8 mouse cellular contexts compared by ENCODE assay signal in the genomic region with DNA sequence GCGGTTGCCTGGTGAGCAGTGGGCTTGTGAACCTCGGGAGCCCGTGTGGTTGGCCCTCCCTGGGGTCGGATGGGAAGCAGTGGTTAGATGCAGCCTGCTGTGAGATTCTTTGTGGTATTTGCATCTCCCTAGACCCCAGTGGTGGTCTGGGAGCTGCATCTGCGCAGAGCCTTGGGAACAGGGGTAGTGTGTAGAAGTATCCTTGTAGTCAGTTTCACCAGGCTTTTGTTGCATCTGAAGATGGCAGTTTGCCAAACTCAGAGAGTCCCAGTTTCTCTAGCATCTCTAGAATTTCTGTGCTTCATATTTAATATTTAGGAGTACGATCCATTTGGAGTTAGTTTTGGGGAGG. TPM values are rescaled to one million over a fixed set of nuclear protein-coding genes. Genes with fewer than 3 reads are reported as not detected.
DNase-seq lines count a peak whose midpoint lies in the region; ATAC-seq and TF ChIP-seq lines count a peak whose summit lies in the region.

No protein-coding gene starts in this region.

- no peak for DNase-seq in heart, postnatal 25 days (ENCODE audit: low spot score)
- no peak for DNase-seq in CH12.LX (ENCODE audit: extremely low read depth)
- no peak for DNase-seq in forebrain, embryonic 14.5 days (ENCODE audit: low spot score)
- no peak for DNase-seq in ovary, adult 18-20 months (ENCODE audit: low spot score)
- no peak for DNase-seq in thymus, postnatal 10 days (ENCODE audit: low spot score in 2 of 2)
- DNase-seq in left cerebral cortex, postnatal 10 days (ENCODE audit: extremely low spot score in 1 of 2, low spot score in 2 of 2): no peak

- in situ Hi-C loops in CH12.LX (cut with MboI; ENCODE audit: low pct_ligation_motif_present, low pct_unique_long_range_greater_than_20kb, low sequenced_read_pairs): no loop called here

- no peaks in the 10 kb centered on the region for H3K4me1 ChIP-seq in heart, embryonic 11.5 days (ENCODE audit: control insufficient read depth, insufficient read depth, low read length)
- peaks cover 10 to 42% of the 10 kb centered on the region in 2 experiments for H3K4me1 ChIP-seq in CH12.LX (ENCODE audit: control insufficient read depth in 1 of 2, insufficient read depth in 2 of 2)
- peaks cover 6% of the 10 kb centered on the region for H3K4me1 ChIP-seq in forebrain, embryonic 14.5 days (ENCODE audit: control insufficient read depth, insufficient read depth, low read length)
- peaks cover 14% of the 10 kb centered on the region for H3K4me1 ChIP-seq in liver, embryonic 15.5 days (replicated peaks)

- no peak for TF ChIP-seq RAD21 in CH12.LX (IDR thresholded peaks at IDR 0.05; ENCODE audit: low read depth, low read length)

- H3K9ac ChIP-seq in heart, embryonic 11.5 days (ENCODE audit: low read depth, low read length): peak overlapping the region; percentile 78
- H3K9ac ChIP-seq in CH12.LX (ENCODE audit: insufficient read depth, low read depth): peak overlapping the region; percentile 76
- peak overlapping the region; percentile 81 for H3K9ac ChIP-seq in forebrain, embryonic 14.5 days (ENCODE audit: low read length)
- H3K9ac ChIP-seq in liver, embryonic 15.5 days: peak overlapping the region; percentile 51

- peak overlapping the region; percentile 47; the same call in 1 of the 2 replicates for H3K27ac ChIP-seq in heart, embryonic 11.5 days (ENCODE audit: low read depth, low read length)
- H3K27ac ChIP-seq in CH12.LX (ENCODE audit: insufficient read depth, low read depth): peak overlapping the region; percentile 70
- peak overlapping the region; percentile 83 for H3K27ac ChIP-seq in forebrain, embryonic 14.5 days (ENCODE audit: low read depth, low read length)
- peak overlapping the region; percentile 55 for H3K27ac ChIP-seq in liver, embryonic 15.5 days (replicated peaks)

- WGBS in heart, embryonic 11.5 days (ENCODE audit: insufficient replicate concordance): 15% methylated on average over 6 of the region's 6 CpGs
- 13% methylated on average over 6 of the region's 6 CpGs for WGBS in forebrain, embryonic 14.5 days
- 11% methylated on average over 6 of the region's 6 CpGs for WGBS in liver, embryonic 15.5 days (ENCODE audit: insufficient replicate concordance)

- peak; percentile 83 for ATAC-seq in heart, embryonic 11.5 days (replicated peaks; ENCODE audit: insufficient number of reproducible peaks, low FRiP score, low TSS enrichment)
- peak; percentile 91 for ATAC-seq in forebrain, embryonic 14.5 days
- no peak; the same call in 1 of the 2 replicates for ATAC-seq in liver, embryonic 15.5 days (ENCODE audit: insufficient read depth)

- no peak for TF ChIP-seq CTCF in CH12.LX (conservative IDR thresholded peaks at IDR 0.05 in 1 of 2, IDR thresholded peaks at IDR 0.05 in 1 of 2; ENCODE audit: low read depth in 2 of 2, low read length in 2 of 2)

- peak overlapping the region; percentile 67 for H3K4me2 ChIP-seq in heart, embryonic 11.5 days
- H3K4me2 ChIP-seq in CH12.LX (ENCODE audit: insufficient read depth, low read depth, poor library complexity, severe bottlenecking): peak overlapping the region; percentile 99; the same call in 1 of the 2 replicates
- H3K4me2 ChIP-seq in forebrain, embryonic 14.5 days (ENCODE audit: low read length): peak overlapping the region; percentile 51
- H3K4me2 ChIP-seq in liver, embryonic 15.5 days: peak overlapping the region; percentile 65

- H3K4me3 ChIP-seq in heart, embryonic 11.5 days (ENCODE audit: low read depth, low read length): peak overlapping the region; percentile 63
- H3K4me3 ChIP-seq in CH12.LX (replicated peaks in 1 of 3; ENCODE audit: low read depth in 2 of 3, low read length in 2 of 3, poor library complexity in 1 of 3): peak overlapping the region; percentile 63 to 82 (median 78)
- H3K4me3 ChIP-seq in forebrain, embryonic 14.5 days (ENCODE audit: low read depth, low read length): peak overlapping the region; percentile 53
- peak overlapping the region; percentile 59 for H3K4me3 ChIP-seq in liver, embryonic 15.5 days (replicated peaks)

- TF ChIP-seq EP300 in CH12.LX (IDR thresholded peaks at IDR 0.05; ENCODE audit: low read length): no peak

- TF ChIP-seq POLR2A in CH12.LX (IDR thresholded peaks at IDR 0.05; ENCODE audit: low read depth, low read length): no peak

- no peaks in the 10 kb centered on the region for H3K27me3 ChIP-seq in heart, embryonic 11.5 days (ENCODE audit: control insufficient read depth, insufficient read depth, low read length)
- no peaks in the 10 kb centered on the region for H3K27me3 ChIP-seq in CH12.LX (replicated peaks)
- no peaks in the 10 kb centered on the region for H3K27me3 ChIP-seq in forebrain, embryonic 14.5 days (replicated peaks; ENCODE audit: control insufficient read depth, insufficient read depth, low read length)
- H3K27me3 ChIP-seq in liver, embryonic 15.5 days: no peaks in the 10 kb centered on the region

- H3K9me3 ChIP-seq in heart, embryonic 11.5 days (replicated peaks; ENCODE audit: control insufficient read depth, low read length): no peaks in the 10 kb centered on the region
- peaks cover 17% of the 10 kb centered on the region for H3K9me3 ChIP-seq in CH12.LX (replicated peaks; ENCODE audit: low read length)
- H3K9me3 ChIP-seq in forebrain, embryonic 14.5 days (replicated peaks; ENCODE audit: control insufficient read depth, low read length): peaks cover 5% of the 10 kb centered on the region; the same call in 1 of the 2 replicates
- H3K9me3 ChIP-seq in liver, embryonic 15.5 days (replicated peaks): no peaks in the 10 kb centered on the region

- intact Hi-C loops in heart, postnatal 25 days (cut with DNase I): no loop called here
- intact Hi-C loops in left cerebral cortex, postnatal 10 days (cut with DNase I): no loop called here

- H3K36me3 ChIP-seq in heart, embryonic 11.5 days (ENCODE audit: control insufficient read depth, insufficient read depth, low read length): no peaks in the 10 kb centered on the region; the same call in 1 of the 2 replicates
- peaks cover 19 to 29% of the 10 kb centered on the region in 2 experiments for H3K36me3 ChIP-seq in CH12.LX (replicated peaks in 1 of 2; ENCODE audit: control insufficient read depth in 1 of 2, insufficient read depth in 1 of 2, low read length in 1 of 2)
- H3K36me3 ChIP-seq in forebrain, embryonic 14.5 days (ENCODE audit: control insufficient read depth, insufficient read depth, low read length): 0 out of 2 replicates have a peak, but pooled peaks cover 4% of the 10 kb centered on the region
- H3K36me3 ChIP-seq in liver, embryonic 15.5 days (replicated peaks): no peaks in the 10 kb centered on the region

- dilution Hi-C loops in CH12.LX (cut with MboI; ENCODE audit: extremely low pct_ligation_motif_present, extremely low pct_unique_long_range_greater_than_20kb, low sequenced_read_pairs): no loop called here

- peaks cover 44% of the 10 kb centered on the region for H3K79me2 ChIP-seq in CH12.LX (replicated peaks; ENCODE audit: control insufficient read depth, extremely low read depth, insufficient read depth, poor library complexity, severe bottlenecking)

TF ChIP-seq in CH12.LX, 34 proteins besides CTCF, POLR2A, EP300 and RAD21:
- TF ChIP-seq ETS1 (conservative IDR thresholded peaks at IDR 0.05; ENCODE audit: low read depth, low read length) (no peak), NRF1 (IDR thresholded peaks at IDR 0.05; ENCODE audit: low read depth, low read length) (peak; percentile 65)

RNA-seq across cellular contexts. Expression of gene D130040H23Rik, which starts 0.3 kb away (rescaled TPM):
- 1.5 and 5.2 TPM in 2 replicates for polyA plus RNA-seq in heart, embryonic 11.5 days (2014; fragmentation: Nextera tagmentation; extraction: Ambion mirVana)
- 1 to 10 TPM in 1 of 2 experiments, under 1 TPM in 1; 0.84 to 1.9 TPM for total RNA-seq in heart, postnatal 25 days (2021)
- 12.7 and 14.4 TPM in 2 replicates for total RNA-seq in CH12.LX (2012; rRNA removed)
- 26.6 and 31.4 TPM in 2 replicates for total RNA-seq in CH12.LX (2014; rRNA removed)
- 20.1 and 21.6 TPM in 2 replicates for polyA plus RNA-seq in CH12.LX (2012; ENCODE audit: insufficient read length, low read depth)
- 7.2 and 8.0 TPM in 2 replicates for polyA plus RNA-seq in forebrain, embryonic 14.5 days (2014; fragmentation: Nextera tagmentation; extraction: Ambion mirVana)
- polyA plus RNA-seq in liver, embryonic 15.5 days (2015; fragmentation: Nextera tagmentation; extraction: Ambion mirVana): 0.99 and 1.0 TPM in 2 replicates
- 10 to 100 TPM; 21.9 to 22.4 TPM for total RNA-seq in left cerebral cortex, postnatal 10 days (2021)
